Mouse (Mus musculus) spleen, adult 2 months (tissue): ENCODE data around the gene Obsl1.

Experiments used
- CTCF ChIP-seq: fragments of 200-500 bp; IDR thresholded peaks from 2 replicates; pipeline ENCODE4 v1.5.1; 2011; ENCODE audit warnings: mild to moderate bottlenecking, inconsistent platforms; ENCODE audit not compliant: insufficient read depth, insufficient read length, insufficient replicate concordance; ENCODE audit errors: extremely low read depth
- POLR2A ChIP-seq: fragments of 200-500 bp; IDR thresholded peaks from 2 replicates; pipeline ENCODE4 v1.6.1; 2011; ENCODE audit warnings: low read depth, low read length, inconsistent platforms

GRCm38 (mm10) chr1:75541496-75541895 lies 35.2 kb upstream of the Obsl1 start:
- no peak for TF ChIP-seq POLR2A
- TF ChIP-seq CTCF = no peak
